Mouse (Mus musculus) retina, postnatal 1 day (tissue): ENCODE results near the gene Txn1.

Experiments
- DNase-seq: peaks from one replicate; pipeline ENCODE4 v3.0.0-alpha.2; 2012

Txn1 gene

GRCm38 (mm10) chr4:57956029-57956960 is at the start of gene Txn1:
Txn1 (minus strand) TSS chr4:57956411.
- DNase-seq = peak; percentile 98

GRCm38 (mm10) chr4:58003501-58003900 is 47.3 kb upstream of the Txn1 start:
- peak; percentile 4 for DNase-seq

- DNase-seq = no peak
Measured at GRCm38 (mm10) chr4:57991425-57991824, 35.2 kb upstream of the Txn1 start.

- DNase-seq = no peak
Measured at GRCm38 (mm10) chr4:57974400-57975117, 18.3 kb upstream of the Txn1 start.

GRCm38 (mm10) chr4:57973592-57974268 is 17.5 kb upstream of the Txn1 start:
- DNase-seq = no peak

GRCm38 (mm10) chr4:57970285-57970684 is 14.1 kb upstream of the Txn1 start:
- no peak for DNase-seq

GRCm38 (mm10) chr4:57967195-57967594 is 11.0 kb upstream of the Txn1 start:
- no peak for DNase-seq

GRCm38 (mm10) chr4:57965516-57965915 is 9.3 kb upstream of the Txn1 start:
- no peak for DNase-seq

GRCm38 (mm10) chr4:57964143-57964542 is 7.9 kb upstream of the Txn1 start:
- DNase-seq = no peak

GRCm38 (mm10) chr4:57959056-57959455 is 2.8 kb upstream of the Txn1 start:
- DNase-seq = no peak

- no peak for DNase-seq
Measured at GRCm38 (mm10) chr4:57958098-57958497, 1.9 kb upstream of the Txn1 start.

- DNase-seq = no peak
Measured at GRCm38 (mm10) chr4:57957200-57958085, 1.2 kb upstream of the Txn1 start.

GRCm38 (mm10) chr4:57955544-57955958 is 660 bp downstream of the Txn1 start:
- no peak for DNase-seq

GRCm38 (mm10) chr4:57954991-57955390 is 1.2 kb downstream of the Txn1 start:
- DNase-seq = no peak

- no peak for DNase-seq
Measured at GRCm38 (mm10) chr4:57954580-57954979, 1.6 kb downstream of the Txn1 start.

- DNase-seq = no peak
Measured at GRCm38 (mm10) chr4:57953796-57954195, 2.4 kb downstream of the Txn1 start.

- DNase-seq = no peak
Measured at GRCm38 (mm10) chr4:57952891-57953290, 3.3 kb downstream of the Txn1 start.

- DNase-seq = no peak
Measured at GRCm38 (mm10) chr4:57952416-57952815, 3.8 kb downstream of the Txn1 start.

- no peak for DNase-seq
Measured at GRCm38 (mm10) chr4:57949866-57950265, 6.3 kb downstream of the Txn1 start.

- DNase-seq = no peak
Measured at GRCm38 (mm10) chr4:57947476-57947875, 8.7 kb downstream of the Txn1 start.

- no peak for DNase-seq
Measured at GRCm38 (mm10) chr4:57947036-57947435, 9.2 kb downstream of the Txn1 start.

- DNase-seq = no peak
Measured at GRCm38 (mm10) chr4:57942892-57943291, 13.3 kb downstream of the Txn1 start.
